Mouse (Mus musculus) heart, postnatal 25 days (tissue): Measurements from ENCODE around the gene Fam129b. TPM values are rescaled to one million over a fixed set of nuclear protein-coding genes. Genes with fewer than 3 reads are reported as not detected.

Experiments used
- DNase-seq: peaks from one replicate; pipeline ENCODE4 v3.0.0; 2022; ENCODE audit warnings: low spot score
- intact Hi-C: fragments of 180-260 bp; cut with DNase I; formaldehyde crosslinking; loops from one replicate; pipeline ENCODE4 v1.15.1; 2025
- total RNA-seq, 2 experiments: library from RNA; stranded (reverse); gene quantifications; 2 replicates each; pipeline ENCODE4 v1.2.3; 2021

Gene Fam129b
- total RNA-seq, 2 experiments from 2014 or later = 23.8 to 31.9 TPM

DNA sequence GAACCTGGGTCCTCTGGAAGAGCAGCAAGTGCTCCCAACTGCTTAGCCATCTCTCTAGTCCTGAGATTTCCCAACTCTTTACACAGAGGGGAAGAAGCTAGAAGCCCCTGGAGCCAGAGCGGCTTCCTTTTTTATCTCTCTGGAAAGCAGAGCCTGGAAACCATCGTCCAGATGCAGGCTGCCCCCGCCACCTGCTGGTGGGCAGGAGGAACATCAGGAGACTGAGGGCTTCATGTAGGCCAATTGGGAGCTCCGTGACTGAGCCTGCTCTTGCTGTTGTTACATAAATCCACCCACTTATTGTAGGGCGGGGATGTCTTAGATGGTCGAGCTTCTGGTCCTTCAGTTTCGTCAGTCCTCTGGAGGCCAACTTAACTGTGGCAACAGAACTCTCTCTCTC is 18.3 kb upstream of the Fam129b start:
- peak; percentile 74 for DNase-seq
- intact Hi-C loops = no loop called here

DNA sequence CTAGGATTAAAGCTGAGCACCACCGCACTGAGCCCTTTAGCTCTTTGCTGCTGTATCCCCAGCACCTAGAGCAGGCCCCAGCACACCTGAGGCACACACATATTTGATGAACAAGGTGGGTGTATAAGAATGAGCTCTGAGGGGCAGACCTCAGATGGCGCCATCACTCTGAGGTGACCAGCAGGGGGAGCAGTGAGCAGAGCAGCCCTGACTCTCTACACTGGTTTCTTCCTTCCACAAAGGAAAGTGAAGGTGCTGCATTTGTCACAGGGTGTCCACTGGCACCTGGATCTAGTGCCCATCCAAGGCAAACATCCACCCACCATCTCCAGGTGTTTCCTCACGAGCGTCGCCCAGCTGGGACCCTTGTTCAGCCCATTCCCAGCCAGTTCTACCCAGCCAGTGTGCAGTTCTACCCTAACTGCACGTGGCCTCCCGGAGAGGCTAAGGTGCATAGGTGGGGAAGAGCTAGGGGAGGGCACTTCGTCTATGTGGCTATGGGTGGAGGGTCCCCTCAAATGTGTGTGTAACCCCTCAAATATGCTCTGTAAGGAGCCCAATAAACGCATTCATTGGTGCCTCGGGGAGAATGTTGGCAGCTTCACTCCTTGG is 16.8 kb upstream of the Fam129b start:
- intact Hi-C loops = no loop called here
- no peak for DNase-seq

DNA sequence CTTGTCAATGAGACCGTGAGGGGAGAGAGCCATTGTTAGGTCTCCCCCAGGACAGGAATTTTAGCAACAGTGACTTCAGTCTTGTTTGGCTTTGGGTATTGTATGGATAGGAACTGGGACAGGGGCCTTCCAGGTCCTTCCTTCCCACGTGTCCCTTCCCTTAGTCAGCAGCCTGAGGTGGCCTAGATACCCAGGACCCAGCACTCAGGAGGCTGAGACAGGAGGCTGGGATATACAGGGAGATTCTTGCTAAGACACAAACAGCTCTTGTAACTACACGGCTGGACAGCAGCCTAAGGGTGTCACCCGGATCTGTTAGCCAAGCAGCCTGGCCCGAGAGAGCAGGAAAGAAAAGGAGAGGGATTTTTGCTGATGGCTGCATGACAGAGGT is 16.3 kb upstream of the Fam129b start:
- intact Hi-C loops = no loop called here
- DNase-seq = no peak

DNA sequence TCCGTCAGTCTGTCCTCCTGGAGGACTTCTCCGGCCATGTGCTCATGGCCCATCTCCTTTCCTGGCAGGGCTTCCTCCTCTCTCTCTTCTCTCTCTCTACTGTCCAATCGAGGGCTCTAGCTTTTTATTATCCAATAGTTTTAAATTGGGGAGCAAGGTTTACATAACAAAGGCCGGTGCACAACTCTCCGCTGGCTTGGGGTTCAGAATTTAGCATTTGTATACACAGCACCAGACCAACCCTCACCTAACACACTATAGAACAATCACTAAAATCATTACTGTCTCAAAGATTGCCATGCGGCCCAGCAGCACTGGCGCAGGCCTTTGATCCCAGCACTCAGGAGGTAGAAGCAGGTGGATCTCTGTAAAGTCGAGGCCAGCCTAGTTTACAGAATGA is 15.1 kb upstream of the Fam129b start:
- no peak for DNase-seq
- intact Hi-C loops = no loop called here

DNA sequence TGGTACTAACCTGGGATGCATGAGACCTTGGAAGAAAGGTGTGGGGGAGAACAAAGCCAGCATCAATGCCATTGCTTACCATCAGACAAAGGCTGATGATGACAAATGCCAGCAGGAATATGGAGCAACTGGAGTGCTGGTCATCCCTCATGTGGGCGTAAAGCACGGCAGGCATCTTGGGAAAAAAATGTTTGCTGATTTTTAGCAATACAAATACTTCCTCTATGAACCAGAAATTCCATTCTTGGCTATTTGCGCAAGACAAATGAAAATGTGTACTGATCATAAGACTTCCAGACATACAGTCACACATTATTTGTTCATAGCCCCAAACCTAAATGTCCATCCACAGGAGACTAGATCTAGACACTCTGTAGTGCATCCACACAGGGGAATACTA is 12.6 kb upstream of the Fam129b start:
- no peak for DNase-seq
- intact Hi-C loops = no loop called here

DNA sequence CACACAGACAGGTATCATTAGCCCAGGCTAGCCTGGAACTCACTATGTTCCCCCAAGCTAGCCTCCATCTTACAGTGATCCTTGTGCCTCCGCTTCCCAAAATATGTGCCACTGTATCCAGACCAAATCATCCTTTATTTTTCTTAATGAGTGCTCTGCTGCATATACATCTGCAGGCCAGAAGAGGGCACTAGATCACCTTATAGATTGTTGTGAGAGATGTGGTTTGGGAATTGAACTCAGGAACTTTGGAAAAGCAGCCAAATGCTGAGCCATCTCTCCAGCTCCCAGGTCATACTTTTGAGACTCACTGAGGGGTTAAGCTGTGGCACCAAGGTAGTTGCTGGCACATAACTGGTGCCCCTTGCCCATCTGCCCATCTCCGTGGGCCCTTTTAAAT is 11.2 kb upstream of the Fam129b start:
- intact Hi-C loops = loop anchor here (1.0 kb wide), 2 partner anchors 48 to 64 kb away; no protein-coding TSS in a partner anchor
- DNase-seq = no peak

DNA sequence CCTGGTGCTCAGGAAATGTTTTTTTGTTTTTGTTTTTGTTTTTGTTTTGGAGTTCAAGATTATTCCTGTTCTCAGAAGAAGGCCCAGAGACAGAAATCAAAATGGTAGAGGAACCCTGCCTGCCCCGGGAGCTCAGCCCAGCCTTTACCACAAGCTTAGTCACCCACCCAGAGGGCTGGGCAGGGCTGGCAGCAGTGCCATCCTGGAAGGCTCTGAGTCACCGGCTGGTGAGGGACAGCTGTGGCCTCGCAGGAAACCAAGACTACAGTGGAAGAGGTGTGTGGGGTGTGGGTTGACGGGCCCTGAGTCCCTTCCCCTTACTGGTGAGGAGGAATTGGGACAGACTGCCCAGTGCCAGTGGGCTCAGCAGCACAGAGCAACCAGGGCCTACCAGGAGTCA is 8.6 kb upstream of the Fam129b start:
- no peak for DNase-seq
- intact Hi-C loops = no loop called here

DNA sequence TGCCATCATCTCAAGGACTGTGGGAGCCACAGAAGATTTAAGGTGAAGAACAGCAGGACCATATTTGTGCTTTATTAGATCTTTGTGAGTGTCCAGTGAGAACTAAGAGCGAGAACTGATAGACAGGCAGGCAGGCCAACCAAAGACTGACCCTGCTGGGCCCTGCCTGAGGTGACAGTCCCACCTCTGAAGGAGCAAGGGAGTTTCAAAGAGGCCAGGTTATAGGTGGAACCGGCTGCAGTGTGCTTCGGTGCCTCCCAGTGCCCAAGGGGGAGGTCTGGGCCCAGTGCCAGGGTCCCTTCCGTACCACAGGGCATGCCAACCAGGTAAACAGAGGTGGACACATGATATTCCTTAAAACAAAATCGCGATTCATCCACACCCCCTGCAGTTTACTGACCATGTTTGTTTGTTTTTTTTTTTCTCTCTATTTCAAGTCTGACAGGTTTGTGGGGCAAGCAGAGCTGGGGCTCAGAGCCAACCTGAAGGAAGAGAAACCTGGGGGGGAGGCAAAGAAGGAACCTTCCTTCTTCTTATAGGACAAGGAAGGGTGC is 6.1 kb upstream of the Fam129b start:
- intact Hi-C loops = no loop called here
- no peak for DNase-seq

DNA sequence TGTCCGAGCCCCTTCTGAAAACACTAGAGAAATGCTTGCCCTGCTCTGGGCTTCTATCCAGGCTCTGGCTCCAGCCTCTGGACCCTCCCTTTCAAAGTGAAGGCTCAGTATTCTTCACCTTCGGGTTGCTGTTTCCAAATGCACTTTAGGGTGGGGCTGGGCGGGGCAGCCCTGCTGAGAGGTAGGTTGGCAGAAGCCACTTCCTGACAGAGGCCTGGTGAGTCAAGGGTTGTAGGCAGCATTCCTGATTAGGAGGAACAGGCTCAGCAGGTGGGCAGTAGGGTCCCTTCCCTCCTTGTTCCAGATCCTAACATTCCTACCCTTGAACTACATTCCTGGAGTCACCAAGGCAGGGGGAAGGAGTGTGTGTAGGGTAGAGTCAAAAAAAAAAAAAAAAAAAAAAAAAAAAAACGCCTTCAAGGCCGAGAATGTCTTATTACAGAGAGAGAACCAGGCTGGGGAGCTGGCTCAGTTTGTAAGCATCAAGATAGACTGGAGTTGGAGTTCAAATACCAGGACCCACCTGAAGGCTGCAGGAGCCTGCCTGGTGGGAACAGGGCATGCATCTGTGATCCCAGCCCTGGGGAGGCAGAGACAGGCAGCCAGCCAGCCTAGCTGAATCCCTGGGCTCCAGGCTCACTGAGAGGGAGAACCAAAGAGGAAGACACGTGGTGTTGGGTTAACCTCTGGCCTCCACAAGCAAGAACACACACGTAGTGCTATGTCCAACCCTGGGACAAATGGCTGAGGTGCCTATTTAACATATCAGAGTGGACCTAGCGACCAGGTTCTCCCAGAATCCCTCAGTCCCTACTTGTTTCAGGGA is 5.4 kb upstream of the Fam129b start:
- no peak for DNase-seq
- intact Hi-C loops = no loop called here

DNA sequence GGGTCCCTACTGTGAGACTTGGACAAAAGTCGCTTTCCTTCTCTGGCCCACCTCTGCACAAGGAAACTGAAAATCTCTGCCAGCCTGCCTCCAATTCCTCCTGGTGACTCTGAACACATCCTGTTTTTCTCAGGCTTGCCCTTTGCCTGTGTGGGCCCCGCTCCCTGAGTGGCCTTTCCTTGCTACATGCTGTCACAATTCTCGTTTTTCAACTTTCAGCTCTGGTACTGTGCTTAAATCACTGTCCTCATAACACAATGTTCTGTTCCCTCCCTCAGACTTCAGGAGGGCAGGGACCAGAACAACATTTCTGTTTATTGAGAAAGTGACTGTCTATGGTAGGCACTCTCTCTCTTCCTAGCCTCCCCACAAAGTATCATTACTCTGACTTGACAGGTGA is 1.8 kb upstream of the Fam129b start:
- no peak for DNase-seq
- intact Hi-C loops = no loop called here

DNA sequence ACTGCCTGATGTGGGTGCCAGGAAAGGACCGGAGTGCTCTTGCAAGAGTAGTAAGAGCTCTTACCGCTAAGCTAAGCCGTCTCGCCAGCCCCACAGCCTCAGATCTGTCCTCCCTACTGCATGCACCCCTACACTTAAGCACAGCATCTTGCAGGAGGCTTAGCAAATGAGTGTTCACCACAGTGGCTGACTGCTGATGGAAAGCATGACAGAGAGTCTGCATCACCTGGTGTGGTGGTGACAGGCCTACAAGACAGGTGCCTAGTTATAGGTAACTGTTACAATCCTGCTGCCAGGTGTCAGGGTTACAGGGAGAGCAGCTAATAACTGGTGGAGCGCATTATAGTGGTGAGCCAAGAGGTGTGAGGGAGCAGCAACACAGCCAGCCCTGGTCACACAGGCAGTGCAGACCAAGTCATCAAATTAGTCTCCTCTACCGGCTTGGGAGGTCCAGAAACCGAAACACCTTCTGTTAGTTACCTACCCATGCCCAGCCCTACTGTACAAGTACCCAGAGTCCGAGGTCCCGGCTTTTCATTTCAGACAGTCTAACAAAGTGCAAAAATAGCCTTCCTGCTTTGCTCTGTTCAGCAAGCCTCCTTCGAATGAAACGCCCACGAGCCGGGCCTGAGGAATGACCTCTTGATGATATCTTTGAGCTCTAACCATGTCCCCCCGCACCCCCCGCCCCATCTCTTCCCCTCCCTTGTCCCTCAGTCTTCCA is 801 bp upstream of the Fam129b start:
- DNase-seq = no peak
- intact Hi-C loops = no loop called here

DNA sequence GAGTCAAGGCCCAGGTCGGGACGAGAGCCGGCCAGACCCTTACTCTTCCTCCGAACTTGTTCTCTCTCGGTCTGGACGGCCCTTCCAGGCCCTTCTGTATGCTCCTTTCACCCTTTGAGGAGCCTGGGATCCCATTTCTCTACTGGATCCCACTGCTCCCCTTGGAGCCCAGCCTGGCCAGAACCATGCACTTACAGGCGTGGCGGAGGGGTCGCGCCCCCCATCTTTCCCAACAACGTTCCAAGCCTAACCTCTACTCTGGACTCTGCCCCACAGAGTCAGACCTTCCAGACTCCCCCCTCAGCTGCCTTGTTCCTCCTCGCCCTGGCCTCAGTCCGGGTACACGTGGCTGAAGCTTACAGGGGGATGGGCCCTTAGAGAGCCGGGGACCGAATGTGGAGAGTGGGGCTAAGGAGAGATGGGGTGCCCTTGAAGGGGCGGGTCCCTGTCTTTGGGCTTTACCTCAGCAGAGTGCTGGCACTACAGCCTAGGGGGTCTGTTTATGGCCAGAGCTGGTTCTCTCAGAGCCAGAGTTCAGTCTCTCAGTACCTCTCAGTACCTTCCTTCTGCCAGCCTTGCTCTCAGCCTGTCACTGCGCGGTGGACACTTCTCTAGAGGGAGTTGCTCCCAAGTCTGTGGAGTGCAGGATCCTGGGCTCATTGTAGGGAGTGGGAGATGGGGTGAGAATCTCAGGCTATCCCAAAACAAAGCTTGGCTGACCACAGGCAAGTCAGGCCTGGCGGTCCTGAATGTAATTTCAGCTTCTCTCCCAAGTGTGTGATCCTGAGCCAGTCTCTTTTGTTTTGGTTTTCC is 782 bp downstream of the Fam129b start:
- no peak for DNase-seq
- intact Hi-C loops = loop anchor here (2.0 kb wide), 1 partner anchor 36 kb away; no protein-coding TSS in a partner anchor

DNA sequence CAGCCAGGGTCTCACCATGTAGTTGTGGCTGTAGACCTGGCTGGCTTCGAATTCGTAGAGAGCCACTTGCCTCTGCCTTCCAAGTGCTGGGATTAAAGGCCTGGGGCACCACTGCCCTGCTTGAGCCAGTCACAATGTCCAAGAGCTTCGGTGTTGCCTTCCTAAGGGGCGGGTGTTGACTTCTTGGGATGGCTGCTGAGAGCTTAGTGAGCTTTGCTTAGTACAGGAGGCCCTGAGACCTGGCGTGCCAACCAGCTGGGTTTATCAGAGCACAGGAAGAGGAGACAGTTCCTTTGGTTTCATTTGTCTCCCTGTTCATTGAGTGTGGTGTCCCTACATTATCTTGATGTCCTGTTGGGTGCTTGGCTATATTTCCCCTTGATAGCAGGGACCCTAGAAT is 1.4 kb downstream of the Fam129b start:
- DNase-seq = no peak
- intact Hi-C loops = loop anchor here (2.0 kb wide), 1 partner anchor 35 kb away; no protein-coding TSS in a partner anchor

DNA sequence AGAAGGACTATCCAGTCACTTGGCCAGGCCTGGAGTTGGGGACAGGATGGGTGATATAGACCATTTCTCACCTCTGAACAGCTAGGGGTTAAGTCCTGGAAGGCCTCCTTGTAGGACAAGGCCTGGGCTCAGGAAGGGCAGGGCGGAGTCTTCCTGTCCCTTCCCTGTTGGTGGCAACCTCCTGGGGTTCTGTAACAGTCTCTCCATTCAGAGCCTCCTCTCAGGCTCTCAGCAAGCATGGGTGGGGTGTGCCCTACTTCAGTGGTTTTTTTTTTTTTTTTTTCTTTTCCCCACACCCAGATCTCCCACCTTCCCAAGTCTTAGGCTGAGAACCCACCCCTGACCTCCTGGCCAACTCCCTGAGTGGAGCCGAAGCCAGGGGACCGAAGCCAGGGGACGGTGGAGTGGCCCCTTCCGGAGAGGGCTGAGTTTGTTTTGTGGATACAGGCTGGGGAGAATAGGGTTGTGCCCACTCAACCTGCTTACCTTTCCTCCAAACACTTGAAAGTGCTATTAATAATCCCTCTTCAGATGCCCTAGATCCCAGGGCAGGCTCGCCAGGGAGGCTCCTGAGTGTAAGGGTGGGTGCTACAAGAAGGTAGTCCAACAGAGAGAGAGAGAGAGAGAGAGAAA is 2.0 kb downstream of the Fam129b start:
- intact Hi-C loops = loop anchor here (2.0 kb wide), 1 partner anchor 35 kb away; no protein-coding TSS in a partner anchor
- DNase-seq = no peak

DNA sequence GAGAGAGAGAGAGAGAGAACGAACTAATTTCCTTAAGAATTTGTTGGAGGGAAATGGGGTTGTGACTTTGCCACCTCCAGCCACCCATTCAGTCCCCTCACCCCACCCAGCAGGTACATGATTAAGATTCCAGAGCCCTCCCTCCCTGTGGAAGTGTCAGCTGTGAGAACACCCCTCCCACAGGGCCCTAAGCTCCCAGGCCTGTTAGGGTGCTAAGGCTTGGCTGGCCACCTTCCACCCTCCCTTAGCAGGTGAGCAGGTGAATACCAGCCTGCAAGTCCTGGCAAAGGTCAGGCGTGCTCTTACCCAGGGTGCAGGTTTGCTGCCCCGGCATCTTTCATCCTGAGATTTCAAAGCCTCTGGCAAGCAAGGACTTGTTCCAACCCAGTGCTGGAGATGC is 2.5 kb downstream of the Fam129b start:
- no peak for DNase-seq
- intact Hi-C loops = no loop called here

DNA sequence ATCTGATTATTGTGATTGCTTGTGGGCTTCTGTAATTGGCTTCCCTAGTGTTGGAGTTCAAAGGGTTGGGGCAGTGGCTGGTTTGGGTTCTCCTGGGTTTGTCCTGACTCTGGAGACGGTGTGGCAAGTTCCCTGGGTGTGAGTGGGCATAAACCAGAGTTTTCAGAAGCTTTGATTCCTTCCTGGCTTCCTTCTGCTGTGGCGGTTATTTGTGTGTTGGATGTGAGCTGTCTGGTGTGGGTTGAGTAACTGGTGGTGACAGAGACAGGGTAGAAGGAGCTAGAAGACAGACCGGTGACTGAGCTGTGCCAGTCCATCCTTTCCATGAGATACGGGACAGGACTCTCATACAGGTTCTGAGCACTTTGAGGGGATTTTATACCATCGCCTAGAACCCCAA is 3.7 kb downstream of the Fam129b start:
- DNase-seq = no peak
- intact Hi-C loops = no loop called here

DNA sequence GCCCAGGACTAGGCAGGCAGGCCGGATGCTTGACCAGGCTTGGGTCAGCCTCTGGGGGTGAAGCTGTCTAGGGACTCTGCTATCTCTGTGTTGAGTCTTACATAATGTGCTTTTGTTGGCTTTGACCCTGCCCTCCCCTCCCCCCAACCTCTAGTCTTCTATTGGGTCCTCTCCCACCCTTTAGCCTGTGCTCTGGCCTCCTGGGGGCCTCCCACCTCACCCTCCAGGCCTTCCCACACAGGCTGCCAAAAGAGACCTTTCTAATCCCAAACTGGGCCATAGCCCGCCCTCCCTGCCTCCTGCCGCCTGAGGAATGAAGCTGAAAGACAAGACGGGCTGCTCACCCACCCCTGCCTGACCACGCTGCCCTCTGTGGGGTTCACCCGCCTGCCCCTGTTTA is 5.1 kb downstream of the Fam129b start:
- intact Hi-C loops = no loop called here
- peak; percentile 41 for DNase-seq

DNA sequence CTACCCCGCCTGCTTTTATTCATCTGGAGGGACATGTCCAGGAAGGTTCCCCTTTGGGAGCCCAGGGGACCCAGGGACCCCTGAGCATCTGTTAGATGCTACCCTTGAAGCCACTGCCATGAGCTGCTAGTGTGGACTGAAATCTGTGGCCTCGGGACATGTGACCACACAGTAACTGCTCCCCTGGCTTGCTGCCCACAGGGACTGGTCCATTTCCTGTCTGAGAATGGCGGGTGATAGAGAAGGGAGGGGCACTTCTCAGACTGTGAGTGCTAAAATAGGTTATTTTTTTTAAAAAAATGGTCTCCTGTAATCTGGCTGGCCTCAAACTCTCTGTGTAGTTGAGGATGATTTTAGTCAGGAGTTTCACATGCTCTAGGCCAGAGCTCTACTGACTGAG is 5.8 kb downstream of the Fam129b start:
- intact Hi-C loops = no loop called here
- DNase-seq = peak; percentile 76

DNA sequence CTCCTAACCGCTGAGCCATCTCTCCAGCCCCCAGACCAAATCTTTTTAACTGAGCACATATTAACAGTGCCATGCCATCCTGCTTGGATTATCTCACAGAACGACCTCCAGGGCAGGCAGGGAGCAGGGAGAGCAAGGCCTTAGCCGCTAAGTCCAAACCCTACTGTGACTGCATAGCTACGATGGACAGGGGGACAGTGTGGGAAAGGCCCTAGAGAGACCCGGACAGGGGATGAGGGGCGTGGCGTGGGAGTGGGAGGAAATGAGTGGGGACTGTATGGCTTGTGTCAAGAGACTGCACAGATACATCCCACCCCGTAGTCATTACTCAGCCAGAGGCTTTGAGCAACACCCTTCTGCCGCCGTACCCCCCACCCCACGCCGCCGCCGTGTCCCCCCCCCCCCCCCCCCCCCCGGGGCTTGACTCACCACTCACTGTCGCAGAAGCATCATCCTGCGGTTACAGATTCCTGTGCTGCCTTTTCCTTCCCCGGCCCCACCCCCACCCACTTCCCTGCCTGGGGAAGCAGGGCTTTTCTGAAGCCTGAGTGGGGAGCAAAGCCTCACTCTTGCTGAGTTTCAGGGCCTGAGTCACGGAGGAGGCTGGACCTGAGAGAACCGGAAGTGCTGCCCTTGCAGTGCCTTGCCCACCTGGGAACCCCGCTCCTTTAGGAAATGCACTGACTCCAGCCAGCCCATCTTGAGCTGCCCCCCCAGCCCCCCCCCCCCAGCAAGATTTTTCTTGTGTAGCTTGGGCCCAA is 6.5 kb downstream of the Fam129b start:
- intact Hi-C loops = no loop called here
- DNase-seq = no peak
